Mouse (Mus musculus): ENCODE measurements at regions not wholly inside any gene's neighbourhood (a gene's known extent, or its start where the extent isn't known, plus 50 kb on each side); places are given as distances from the start of the nearest gene placed in this dataset.

DNA sequence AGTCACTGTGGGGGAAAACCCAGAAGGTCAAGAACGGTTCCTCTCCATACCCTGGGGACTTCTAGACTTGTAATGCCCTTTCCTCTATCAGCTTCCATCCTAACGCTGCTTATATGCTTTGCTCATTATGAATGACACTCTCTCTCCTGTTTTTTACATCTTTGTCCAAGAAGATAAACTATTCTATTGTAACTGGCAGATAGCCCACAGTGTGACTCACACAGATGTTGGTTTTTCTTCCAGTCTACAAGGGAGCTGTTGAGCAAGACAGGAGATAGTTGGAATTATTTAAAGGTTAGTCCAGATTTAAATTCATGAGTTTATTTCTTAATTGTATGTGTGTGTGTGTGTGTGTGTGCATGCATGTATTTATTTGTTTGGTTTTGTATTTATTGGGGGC lies 214.4 kb upstream of the Aco1 start:
- no peak for TF ChIP-seq CTCF (IDR thresholded peaks at IDR 0.05; ENCODE audit: borderline replicate concordance, insufficient read depth, low read depth, low read length)
- no peak for TF ChIP-seq POLR2A (IDR thresholded peaks at IDR 0.05; ENCODE audit: borderline replicate concordance, insufficient read depth, low read length)
